Mouse (Mus musculus): ENCODE measurements around the gene Qsox2.

- no peak for TF ChIP-seq CTCF (IDR thresholded peaks at IDR 0.05; ENCODE audit: control insufficient read depth, insufficient read depth, insufficient read length)
- no peak for TF ChIP-seq MYOD1 (IDR thresholded peaks at IDR 0.05; ENCODE audit: control insufficient read depth, insufficient read length, low read depth)
Measured at GRCm38 (mm10) chr2:26202849-26203475, 34.4 kb downstream of the Qsox2 start.

Data from C2C12 (cell line).